Mouse (Mus musculus) adrenal gland, adult 18-20 months (tissue): ENCODE measurements at regions not wholly inside any gene's neighbourhood (a gene's known extent, or its start where the extent isn't known, plus 50 kb on each side); places are given as distances from the start of the nearest gene placed in this dataset.

Experiments
- microRNA-seq, 2 experiments: library from miRNA; unstranded; fragments of <30 nt; microRNA quantifications; one replicate each; pipeline ENCODE4 v1.2.0; 2021; ENCODE audit warnings: borderline number of aligned reads in 2 of 2

Small RNAs in the stretch of these regions (microRNA-seq; reads per million reads assigned to microRNA genes)
- 0 reads per million in 2 experiments for gene Gm22696
